Mouse (Mus musculus) left cerebral cortex, postnatal 4 days (tissue): ENCODE data around the gene Zfp663. TPM values are rescaled to one million over a fixed set of nuclear protein-coding genes. Genes with fewer than 3 reads are reported as not detected.

Experiments
- DNase-seq: peaks from one replicate; pipeline ENCODE4 v3.0.0-alpha.2; 2022
- intact Hi-C: fragments of 180-260 bp; cut with DNase I; formaldehyde crosslinking; loops from one replicate; pipeline ENCODE4 v1.15.1; 2025
- total RNA-seq, 2 experiments: library from RNA; stranded (reverse); gene quantifications; 2 replicates each; pipeline ENCODE4 v1.2.3; 2021

The Zfp663 gene
- total RNA-seq, 2 experiments from 2014 or later, result 4.3 to 5.8 TPM

DNA sequence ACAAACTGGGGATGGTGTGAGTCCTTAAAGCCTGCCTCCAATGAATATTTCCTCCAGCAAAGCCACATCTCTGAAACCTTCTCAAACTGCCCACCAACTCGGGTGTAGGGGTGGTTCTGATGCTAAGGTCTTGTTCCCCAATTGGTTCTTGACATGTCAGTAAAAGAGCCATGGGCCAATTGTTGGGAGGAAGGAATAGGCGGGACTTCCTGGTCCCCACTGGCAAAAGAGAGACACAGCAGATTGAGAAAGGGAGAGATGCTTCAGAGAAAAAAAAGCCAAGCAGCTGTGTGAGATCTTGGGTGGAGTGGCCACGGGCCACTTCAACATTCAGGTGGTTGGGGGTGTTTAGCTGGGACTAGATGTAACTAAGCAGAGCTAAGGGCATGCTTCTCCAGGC, 2.5 kb upstream of the Zfp663 start:
- peak; percentile 28 for DNase-seq
- intact Hi-C loops, result no loop called here

DNA sequence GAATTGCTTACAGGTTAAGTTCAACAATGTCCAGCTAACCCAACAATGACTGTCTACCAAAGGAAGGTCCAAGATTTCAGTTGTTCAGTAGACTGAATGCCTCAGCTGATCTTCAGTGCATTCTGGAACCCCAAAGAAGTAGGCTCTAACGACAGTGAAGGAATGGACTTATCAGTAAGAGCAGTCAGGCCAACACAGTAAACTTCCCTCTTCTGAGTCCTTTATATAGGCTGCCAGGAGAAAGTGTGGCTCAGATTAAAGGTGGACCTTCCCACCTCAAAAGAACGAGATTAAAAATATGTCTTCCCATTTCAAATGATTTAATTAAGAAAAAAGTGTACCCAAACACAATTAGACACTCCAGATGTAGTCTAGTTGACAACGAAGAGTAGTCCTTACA, 1.8 kb upstream of the Zfp663 start:
- DNase-seq, result no peak
- intact Hi-C loops, result no loop called here

DNA sequence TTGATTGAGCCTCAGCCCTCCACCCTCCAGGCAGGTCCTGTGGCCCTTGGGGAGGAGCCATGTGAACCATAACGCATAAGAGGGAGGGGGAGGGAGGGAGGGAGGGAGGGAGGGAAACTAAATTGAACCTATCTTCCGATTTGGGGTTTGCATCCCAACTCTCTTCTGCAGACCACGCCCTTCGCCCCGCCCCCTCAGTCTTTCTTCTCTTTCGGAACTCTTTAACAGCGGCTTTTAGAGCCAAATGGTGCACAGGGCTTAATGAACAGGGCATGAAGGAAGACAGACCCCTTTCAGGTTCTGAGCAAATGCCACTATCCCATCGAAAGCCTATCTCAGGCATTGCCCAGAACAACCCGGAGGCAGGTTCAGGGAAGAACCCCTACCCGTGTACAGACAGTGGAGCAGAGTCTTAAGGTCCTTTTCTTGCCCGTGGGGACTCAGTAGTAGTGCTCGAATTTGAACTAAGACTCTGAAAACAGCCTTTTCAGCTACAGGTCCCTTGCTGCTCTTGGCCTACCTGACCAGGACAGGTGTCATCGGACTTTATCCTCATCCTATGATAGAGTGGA, 575 bp downstream of the Zfp663 start:
- DNase-seq, result no peak
- intact Hi-C loops, result loop anchor here (10.0 kb wide), 1 partner anchor 117 kb away; no protein-coding TSS in a partner anchor

DNA sequence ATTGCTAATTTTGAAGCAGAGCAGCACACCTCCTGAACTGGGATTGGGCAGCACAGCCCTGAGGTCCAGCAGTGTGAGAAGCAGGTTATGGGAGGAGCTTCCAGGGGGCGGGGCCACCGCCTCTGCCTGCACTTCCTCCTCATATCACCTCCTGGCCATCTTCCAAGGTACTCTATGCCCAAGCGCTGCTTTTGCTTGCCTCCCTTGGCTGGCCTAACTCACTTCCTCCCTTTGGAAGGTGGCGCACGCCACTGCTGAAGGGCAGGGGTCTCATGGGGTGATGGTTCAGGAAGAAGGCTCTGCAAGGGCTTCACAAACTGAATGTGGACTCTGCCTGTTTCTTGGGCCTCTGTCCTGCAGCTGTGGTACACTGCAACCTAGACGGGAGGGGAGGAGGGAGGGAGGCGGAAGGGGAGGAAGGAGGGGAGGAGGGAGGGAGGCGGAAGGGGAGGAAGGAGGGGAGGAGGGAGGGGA, 1.4 kb downstream of the Zfp663 start:
- no peak for DNase-seq
- intact Hi-C loops, result loop anchor here (10.0 kb wide), 1 partner anchor 118 kb away; no protein-coding TSS in a partner anchor

DNA sequence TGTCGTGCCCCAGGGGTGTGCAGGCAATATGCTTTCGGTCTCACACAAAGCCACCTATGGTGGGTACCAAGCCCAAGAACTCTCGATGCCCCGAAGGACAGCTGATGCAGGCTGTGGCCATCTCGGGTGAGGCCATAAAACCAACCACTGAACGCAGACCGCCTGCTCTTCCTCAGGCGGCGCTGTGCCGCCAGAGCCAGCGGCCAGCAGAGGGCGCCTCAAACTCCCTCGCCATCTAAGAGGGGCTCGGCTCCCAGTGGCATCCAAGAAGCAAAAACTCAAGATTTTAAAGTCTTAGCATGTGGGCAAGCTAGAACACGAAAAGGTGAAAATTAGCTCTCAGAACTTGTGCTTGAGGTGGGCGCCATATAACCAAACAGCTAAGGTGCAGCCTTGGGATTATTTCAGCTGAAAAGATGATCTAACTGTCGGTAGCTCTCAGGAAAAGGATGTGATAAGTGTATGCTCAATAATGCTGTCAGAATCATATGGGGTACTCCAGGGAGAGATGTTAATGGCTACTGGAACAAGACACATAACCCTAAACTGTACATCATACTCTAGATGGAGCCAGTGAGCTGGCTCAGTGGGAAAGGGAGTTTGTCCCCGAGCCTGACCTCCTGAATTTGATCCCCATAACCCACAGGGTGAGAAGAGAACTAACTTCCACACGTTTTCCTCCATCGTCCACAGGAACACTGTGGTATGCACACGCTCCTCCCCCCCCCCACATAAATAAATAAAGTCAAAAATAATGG, 4.0 kb downstream of the Zfp663 start:
- peak; percentile 77 for DNase-seq
- intact Hi-C loops, result loop anchor here (5.0 to 10.0 kb wide), 2 partner anchors 120 to 287 kb away; no protein-coding TSS in a partner anchor

DNA sequence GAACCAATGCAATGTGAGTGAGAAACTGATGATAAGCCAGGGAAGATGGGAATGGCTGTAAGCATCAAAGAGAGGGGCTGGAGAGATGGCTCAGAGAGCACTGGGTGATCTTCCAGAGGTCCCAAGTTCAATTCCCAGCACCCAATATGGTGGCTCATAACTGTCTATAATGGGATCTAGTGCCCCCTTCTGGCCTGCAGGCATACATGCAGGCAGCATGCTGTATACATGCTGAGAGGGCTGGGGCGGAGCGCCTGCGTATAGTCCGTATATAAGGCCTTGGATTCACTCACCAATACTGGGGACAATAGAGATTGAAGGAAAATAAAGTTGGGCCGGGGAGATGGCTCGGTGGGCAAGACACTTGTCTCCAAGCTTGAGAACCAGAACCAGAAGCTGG, 5.2 kb downstream of the Zfp663 start:
- intact Hi-C loops, result loop anchor here (5.0 to 10.0 kb wide), 2 partner anchors 122 to 286 kb away; no protein-coding TSS in a partner anchor
- DNase-seq, result no peak

DNA sequence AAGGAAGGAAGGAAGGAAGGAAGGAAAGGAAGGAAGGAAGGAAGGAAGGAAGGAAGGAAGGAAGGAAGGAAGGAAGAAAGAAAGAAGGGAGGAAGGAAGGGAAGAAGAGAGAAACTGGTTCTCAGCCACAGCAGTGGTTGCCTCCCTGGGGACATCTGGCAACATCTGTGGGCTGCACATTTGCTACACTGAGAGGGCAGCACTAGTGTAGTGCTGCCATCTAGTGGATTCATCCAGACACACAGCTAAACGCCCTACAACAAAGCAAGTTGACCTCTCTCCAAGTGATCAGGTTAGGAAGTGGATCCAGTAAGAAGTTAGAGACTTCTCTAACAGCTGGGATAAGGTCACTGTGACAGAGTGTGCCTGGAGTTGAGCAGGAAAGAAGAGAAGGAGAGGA, 7.7 kb downstream of the Zfp663 start:
- DNase-seq, result peak; percentile 55
- intact Hi-C loops, result loop anchor here (5.0 to 10.0 kb wide), 2 partner anchors 124 to 284 kb away; no protein-coding TSS in a partner anchor

DNA sequence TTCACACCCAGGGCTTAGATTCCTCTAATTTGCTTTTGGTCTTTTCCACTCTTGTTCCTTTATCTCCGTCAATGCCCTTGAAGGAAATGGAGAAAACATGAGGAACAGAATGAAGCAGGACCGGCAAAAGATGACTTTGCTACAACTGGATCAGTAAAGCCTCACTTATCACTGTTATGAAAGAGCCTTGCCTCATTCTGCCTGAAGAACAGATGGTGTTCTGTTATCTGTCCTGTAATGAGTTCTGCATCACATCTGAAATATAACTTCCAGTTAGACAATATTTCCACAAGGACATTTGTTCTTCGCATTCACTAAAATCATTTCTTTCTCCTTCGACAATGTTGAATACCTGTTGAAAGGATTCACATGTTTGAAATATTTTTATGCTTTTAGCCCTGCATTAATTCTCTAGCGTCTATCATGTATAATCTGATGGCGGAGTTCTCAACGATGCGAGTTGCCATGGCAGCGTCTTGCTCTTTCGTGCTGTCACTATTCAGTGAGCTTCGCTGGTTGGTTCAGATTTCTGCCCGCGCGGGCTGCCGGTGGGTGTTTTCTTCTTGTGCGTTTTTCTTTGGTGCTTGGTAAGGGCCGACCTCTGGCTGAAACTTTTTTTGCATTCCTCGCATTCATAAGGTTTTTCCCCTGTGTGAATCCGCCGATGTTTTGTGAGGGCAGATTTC, 16.6 kb downstream of the Zfp663 start:
- intact Hi-C loops, result no loop called here
- DNase-seq, result no peak

DNA sequence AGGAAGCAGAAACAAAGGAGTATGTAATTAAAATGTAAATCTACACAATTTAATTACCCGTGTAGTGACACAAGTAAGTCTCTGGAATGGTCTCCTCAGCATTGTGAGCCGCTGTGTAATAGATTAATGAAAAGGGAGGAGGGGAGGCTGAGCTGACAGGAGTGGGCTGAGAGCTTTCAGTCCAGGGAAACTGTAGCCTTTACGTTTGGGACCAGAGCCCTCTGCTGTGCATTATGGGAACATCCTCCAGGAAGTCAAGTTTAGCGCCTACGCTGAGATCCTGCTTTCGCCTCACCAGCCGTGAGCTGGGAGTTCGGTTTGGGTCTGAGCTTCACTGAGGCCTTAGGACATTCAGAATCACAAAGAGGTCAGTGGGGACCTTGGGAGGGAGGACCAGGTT, 19.1 kb downstream of the Zfp663 start:
- peak; percentile 49 for DNase-seq
- intact Hi-C loops, result loop anchor here (5.0 kb wide), 1 partner anchor 272 kb away; no protein-coding TSS in a partner anchor

DNA sequence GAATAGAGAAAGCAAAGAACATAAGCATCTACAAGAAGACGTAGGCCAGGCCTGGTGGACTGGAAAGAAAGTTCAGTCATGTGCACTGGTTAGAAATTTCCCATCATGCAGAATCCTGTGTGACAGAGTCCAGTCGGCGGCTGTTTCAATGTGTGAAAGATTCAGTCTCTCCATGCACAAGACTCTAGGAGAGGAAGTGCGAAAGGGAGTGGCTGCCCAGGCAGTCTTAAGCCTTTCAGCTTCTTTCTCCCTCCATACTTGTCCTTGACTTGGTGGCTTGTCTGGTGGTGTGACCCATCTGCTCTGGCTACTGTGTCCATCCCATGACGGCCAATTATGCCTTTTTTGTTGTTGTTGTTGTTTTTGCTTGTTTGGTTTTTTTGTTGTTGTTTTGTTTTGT, 22.3 kb downstream of the Zfp663 start:
- no peak for DNase-seq
- intact Hi-C loops, result loop anchor here (5.0 kb wide), 1 partner anchor 269 kb away; no protein-coding TSS in a partner anchor

DNA sequence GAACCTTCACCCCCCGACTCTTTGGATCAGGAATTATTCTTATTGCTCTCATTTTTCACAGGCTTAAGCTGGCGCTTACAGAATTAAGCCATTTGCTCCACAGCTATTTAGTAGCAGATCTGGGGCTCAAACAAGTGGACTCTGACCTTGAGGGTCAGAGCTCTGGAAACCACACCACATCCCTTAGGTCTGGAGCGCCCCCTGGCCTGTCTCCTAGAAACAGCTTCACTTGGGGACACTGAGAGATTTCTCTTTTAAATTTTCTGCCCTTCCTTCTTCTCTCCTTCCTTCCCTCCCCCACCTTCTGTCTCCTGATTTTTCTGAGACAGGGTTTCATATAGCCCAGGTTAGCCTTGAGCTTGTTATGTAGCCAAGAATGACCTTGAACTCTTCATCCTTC, 31.3 kb downstream of the Zfp663 start:
- peak; percentile 72 for DNase-seq
- intact Hi-C loops, result no loop called here

DNA sequence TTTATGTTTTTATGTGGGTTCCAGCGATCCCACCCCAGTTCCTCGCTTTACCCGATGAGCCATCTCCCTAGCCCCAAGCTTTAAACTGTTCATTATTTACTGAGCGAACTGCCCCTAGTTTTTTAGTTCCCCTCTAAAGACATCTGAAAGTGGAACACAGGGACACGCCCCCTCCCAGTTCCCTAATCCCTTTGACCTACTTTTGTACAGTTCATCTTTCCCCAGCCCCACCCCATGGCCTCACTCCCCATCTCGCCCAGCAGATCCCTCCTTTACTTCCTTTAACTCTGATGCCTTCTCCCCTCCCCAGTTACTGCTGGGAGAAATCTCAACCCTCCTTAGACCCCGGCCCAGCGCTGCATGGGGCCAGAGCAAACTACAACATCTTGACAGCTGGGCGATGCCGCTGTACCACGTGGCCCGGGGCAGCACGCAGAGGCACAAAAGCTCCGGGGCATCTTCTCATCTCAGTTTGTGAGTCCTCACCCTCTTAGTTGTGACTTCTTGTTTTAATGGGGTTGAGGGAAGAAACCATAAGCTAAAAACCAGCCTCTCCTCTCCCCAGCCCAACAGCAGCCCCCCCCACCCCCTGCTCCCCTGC, 35.8 kb downstream of the Zfp663 start:
- intact Hi-C loops, result no loop called here
- no peak for DNase-seq

DNA sequence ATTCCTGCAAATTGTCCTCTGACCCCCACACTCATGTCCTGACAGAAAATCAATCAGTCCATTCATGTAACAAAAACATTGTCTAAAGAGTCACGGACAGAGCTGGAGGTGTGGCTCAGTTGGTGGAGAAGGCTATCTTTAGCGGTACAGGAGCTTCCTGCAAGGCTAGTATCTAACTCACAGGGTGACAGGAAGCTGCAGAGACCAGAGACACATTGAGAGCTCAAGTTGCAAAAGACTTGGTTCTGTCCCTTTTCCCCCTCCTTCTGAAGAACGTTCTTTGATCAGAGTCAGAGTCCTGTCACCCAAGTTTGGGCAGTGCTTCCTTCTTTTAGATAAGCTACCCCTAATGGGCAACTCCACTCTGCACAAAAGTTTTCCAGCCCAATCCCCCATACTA, 38.8 kb downstream of the Zfp663 start:
- DNase-seq, result no peak
- intact Hi-C loops, result no loop called here

DNA sequence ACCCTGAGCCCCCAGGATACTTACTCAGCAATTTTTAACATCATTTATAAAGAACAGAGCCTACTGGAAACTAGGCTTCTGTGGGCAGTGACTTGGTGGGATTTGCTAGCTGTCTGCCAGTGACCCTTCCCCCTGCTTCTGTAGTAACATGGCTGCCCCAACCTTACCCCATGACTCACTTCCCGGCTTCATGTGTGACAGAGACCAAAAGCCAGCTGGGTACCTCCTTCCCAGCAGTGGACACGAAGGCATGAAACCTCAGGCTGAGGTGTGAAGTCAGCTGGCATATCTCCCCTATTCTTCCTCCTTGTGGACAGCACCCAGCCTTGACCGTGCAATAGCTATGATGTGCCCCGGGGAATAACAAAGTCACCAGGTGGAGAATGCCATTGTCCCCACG, 39.8 kb downstream of the Zfp663 start:
- DNase-seq, result no peak
- intact Hi-C loops, result no loop called here

DNA sequence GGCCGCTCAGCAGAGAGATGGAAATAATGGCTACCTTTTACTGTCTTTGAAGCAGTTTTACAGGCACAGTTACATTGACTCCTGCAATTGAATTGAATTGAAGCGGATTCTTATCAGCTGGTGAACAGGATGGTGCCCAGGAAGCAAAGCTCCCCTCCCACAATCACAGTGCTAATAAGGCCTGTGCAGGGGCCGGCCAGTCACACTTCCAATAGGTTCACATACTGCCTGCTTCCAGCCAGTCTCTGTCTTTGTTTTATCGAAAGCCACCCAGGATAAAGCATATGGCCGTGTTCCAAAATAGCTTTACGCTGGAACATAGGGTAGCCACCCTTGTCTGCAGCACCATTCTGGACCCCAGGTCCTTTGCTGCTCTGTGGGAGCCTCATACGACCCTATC, 41.1 kb downstream of the Zfp663 start:
- intact Hi-C loops, result no loop called here
- DNase-seq, result no peak

DNA sequence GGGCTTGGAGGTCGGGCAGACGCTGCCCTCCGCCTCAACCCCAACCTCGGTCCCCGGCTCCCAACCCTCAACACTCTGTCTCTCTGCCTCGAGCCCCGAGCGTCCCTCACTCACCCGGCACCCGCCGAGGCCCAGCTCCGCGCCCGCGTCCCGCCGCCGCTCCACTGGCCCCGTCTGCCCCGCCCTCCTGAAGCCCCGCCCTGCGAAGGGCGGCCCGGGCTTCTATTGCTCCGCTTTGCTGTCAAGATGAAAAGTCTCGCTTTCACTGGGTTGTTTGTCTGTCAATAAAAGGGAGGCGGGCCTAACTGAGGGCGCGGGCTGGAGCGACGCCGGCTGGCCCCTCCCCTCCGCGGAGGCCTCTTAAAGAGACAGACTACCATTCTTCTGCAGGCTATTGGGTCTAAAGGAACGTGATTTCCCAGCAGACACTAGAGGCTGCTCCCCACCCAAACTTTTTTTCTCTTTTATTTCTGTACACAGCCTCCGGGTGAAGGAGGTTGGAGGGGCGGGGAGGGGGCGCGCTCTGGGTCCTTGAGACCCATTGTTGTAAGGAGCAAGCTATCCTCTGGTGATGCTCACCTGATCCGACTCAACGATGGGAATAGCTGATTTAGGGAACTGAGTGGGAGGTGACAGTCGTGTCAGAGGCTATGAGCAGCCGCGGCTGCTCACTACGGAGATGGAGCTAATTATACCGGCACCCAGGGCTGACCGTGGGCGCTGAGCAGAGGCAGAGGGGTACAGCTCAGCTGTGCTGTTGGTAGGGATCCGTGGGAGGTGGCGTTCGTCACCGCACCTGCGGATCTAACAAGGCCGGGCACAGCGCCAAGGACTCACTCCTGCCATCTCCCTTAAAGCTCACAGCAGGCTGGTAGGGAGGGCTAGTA, 42.0 kb downstream of the Zfp663 start, which contains the start of gene Elmo2:
TSS of gene Elmo2 (minus strand) at position 176 of the 887 bp plus-strand sequence.
- peak; percentile 96 for DNase-seq
- intact Hi-C loops, result no loop called here

DNA sequence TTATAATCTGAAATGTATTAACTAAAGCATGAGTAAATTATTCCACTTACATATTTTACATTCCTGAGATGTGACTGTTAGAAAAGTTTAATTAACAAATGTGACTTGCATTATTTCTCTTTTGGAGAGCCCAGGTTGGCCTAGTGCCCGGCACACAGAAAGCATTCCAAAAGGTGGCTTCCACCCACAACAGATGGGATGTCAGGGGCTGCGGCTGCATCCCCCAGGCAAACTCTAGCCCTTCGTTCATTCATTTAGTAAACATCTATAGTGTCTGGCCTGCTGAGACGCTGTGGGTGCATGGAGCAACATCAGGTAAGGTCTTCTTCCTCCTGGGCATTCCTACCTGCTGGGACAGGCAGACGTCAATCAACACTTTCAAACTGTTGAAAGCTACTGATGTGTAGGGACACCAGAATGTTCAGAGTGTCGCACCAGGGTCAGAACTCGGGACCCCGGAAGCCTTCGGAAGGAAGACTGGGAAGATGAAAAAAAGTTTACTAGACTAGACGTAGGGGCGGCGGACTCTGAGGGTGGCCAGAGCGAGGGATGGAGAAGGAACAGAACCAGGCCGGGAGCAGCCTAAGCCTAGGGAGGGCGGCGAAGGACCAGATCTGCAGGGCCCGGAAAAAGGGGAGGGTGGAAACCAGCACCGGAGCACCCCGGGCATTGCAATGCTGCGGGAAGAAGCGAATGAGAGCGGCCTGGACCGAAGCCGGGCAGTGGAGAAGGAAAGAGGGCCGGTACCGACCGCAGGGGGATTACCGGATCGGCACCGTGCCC, 42.8 kb downstream of the Zfp663 start:
- DNase-seq, result peak; percentile 59
- intact Hi-C loops, result no loop called here

DNA sequence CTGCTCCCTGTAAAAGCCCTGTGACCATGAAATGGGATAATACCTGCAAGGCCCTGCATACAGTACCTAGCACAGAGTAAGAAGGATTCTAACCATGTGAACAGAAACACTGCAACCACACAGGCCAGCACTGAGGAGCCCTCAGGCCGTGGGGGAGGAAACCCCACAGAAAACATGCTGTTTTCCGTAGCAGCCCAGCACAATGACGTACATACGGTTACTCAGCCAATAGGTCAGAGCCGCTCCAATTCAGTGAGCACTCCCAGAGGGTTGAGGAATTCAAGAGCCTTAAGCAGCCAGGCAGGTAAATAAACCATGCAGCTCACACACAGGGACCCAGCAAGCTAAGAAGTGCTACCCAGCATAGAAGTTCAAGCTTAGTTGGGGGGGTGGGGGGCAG, 44.6 kb downstream of the Zfp663 start:
- intact Hi-C loops, result no loop called here
- no peak for DNase-seq

DNA sequence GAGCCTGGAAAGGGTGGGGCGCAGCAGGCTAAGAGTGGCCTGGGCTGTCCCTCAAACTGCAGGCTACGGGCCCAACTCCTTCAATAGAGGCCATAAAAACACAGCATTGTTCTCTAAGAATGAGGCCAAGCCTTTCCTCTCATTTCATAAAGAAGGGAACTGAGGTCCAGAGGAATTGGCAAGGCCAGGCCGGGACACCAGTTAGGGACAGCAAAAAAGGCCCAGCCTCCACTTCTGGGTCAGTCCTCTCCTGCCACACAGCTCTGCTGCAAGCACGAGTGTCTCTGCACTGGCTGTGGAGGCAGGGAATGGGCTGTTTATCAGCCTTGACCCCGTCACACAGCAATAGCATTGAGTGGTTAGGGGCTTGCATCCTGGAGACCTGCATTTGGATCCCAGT, 45.0 kb downstream of the Zfp663 start:
- no peak for DNase-seq
- intact Hi-C loops, result no loop called here
